Mouse (Mus musculus) 416B (cell line): ENCODE results near the gene Nos1.

Experiments used
- DNase-seq: peaks from one replicate; pipeline ENCODE4 v3.0.0; 2011; ENCODE audit warnings: low read depth

Gene Nos1

DNA sequence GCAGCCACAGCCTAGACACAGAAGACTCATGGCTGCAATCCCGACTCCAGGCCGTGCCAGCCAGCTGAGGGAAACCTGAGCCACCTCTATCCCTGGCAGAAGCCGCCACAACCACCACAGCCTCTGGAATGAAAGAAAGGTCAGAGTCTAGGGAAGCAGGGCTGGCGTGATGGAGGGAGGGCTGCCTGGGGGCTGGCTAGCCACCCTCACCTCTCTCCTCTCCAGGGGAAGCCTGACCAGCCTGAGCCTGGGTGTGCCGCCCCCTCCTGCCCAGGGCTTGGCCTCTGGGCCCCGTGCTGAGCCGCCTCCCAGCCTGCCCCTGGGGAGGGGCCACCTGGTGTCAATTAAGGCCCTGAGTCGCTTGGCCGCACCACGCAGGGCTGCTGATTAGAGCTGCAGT is at the start of gene Nos1:
Gene Nos1, plus strand, starts transcription at position 352 of the 400 bp plus-strand sequence.
- no peak for DNase-seq

GRCm38 (mm10) chr5:117731311-117731710 is 49.5 kb upstream of the Nos1 start:
- no peak for DNase-seq

DNA sequence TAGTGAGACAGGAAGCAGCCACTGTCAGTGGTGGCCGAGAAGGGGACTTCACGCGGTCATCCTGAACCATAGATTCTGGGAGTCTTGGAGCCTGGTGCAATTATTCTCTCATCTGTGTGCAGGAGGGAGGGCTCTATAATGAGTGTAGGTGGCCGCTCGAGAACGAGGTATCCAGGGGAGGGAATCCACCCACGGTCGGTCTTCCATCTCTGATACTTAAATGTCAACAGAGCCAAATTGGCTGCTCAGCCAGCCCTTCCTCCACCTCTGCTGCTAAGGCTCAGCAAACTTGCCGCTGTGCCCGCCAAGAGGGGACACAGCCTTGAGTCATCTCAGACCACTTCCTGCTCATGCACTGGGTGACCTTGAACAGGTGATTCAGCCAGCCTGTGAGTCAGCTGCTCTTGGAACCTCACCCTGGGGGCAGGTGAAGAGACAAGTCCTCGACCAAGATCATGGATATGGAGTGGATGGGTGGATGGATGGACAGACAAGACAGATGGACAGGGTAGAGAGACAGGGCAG is 36.1 kb upstream of the Nos1 start:
- peak; percentile 56 for DNase-seq

- DNase-seq, result no peak
These were observed 31.5 kb upstream of the Nos1 start for GRCm38 (mm10) chr5:117749353-117749752.

DNA sequence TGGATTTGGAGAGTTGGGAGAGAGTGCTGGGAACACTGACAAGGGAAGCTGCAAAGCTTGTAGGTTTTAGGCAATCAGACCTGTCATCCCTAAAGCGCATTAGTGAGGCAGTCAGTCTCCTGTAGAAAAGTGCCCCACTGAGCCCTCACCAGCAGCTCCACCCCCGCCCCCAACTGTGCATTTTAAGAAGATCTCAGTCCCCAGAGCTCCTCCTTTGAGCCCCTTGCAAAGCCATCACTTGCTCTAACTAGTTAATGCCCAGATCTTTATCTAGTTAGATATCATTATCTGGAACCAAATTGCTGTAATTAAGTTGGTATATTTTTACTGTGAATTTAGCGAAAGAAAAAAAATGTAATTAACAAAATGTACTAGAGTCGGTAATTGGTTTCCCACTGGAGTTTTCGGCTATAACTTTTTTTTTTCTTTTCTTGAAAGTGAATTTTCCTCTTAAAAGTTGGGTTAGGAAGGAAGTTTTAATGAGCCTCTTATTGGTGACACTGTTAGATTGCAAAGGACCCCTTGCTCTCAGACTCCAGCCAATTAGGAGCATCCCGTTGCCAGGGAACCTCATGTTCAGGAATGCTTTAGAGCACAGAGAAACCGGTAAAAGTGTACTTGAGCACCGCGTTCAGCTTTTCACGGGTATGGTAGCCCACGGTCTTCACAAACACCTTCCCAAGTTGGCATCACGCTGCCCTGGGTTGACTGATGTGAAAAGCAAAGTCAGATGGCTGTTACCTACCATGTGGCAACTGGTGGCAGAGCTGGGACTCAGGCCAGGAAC is 22.9 kb upstream of the Nos1 start:
- no peak for DNase-seq

- DNase-seq, result peak; percentile 4
These were observed 19.5 kb upstream of the Nos1 start for GRCm38 (mm10) chr5:117761181-117761832.

DNA sequence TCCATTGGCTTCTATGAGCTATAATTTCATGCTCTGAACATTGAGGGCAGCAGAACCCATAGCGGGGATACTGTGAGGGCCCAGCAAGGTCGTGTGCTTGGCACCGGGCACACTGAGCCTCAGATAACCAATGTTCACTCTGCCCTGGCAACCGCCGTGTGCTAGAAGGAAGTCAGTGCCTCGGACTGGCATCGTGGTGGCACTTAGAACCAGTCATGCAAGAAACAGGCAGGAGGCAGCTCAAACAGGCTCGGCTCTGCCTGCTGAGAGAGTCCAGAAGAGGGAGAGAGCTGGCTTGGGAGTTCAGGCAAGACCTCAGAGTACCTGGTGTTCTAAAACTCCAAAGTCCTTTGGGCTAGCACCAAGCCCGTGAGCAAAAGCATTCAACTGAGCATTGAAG is 16.3 kb upstream of the Nos1 start:
- no peak for DNase-seq

DNA sequence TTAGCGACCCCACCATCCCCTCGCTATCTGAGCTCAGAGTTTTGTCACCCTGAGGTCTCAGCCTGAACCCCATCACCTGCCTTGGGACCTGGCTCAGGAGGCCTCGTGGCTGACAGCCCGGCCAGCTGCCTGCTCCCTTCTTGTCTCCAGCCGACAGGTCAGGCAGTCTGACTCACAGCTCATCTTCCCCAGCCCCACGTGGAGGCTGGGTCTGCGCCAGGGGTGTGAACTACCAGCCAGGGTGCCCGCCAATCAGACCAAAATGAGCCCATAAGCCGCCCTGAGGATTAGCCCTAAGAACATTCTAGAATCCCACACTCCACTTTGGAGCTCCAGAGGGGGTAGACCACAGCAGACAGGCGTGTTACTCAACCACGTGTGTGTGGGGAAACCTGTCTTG is 1.7 kb upstream of the Nos1 start:
- no peak for DNase-seq

- DNase-seq, result no peak
These were observed 346 bp downstream of the Nos1 start for GRCm38 (mm10) chr5:117781178-117781577.

DNA sequence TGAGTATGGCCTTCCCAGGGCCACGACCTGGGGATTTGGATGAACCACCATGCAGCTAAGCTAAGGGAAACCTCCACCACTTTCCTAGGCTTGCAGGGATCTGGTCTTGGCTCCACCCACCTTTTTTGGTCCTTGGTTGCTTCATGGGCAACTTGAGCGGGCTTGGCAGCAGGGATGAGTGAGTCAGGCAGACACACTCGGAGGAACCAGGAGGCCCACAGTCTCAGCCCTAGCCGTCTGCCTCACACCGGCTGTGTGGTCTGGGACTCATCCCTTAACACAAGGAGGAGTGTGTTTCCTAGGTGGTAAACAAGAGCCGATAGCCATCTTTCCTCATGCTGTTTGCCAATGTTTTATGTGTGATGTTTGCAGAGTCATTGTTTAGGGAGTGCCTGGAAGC is 9.2 kb downstream of the Nos1 start:
- no peak for DNase-seq

DNA sequence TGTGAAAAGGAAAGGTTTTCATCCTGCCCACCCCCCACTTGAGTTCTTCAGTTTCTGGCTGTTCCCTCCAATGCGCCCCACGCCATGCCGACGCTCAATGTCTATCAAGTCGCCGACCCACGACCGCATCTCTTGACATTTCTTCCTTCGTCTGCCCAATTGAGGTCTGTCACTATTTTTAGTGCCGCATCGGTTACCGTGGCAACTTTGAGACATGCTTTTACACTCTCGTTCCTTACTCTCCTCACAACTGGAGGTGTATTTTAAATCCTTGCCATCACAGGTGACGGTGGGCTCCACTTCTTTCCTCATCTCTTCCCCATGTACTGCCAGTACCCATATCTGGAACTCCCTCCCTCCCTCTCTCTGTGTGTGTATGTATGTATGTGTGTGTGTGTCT is 11.0 kb downstream of the Nos1 start:
- DNase-seq, result no peak

GRCm38 (mm10) chr5:117800849-117801248 is 20.0 kb downstream of the Nos1 start:
- DNase-seq, result no peak

- DNase-seq, result no peak
These were observed 21.3 kb downstream of the Nos1 start for GRCm38 (mm10) chr5:117802071-117802521.

GRCm38 (mm10) chr5:117803551-117803950 is 22.7 kb downstream of the Nos1 start:
- no peak for DNase-seq

- DNase-seq, result no peak
These were observed 30.1 kb downstream of the Nos1 start for GRCm38 (mm10) chr5:117810930-117811329.

DNA sequence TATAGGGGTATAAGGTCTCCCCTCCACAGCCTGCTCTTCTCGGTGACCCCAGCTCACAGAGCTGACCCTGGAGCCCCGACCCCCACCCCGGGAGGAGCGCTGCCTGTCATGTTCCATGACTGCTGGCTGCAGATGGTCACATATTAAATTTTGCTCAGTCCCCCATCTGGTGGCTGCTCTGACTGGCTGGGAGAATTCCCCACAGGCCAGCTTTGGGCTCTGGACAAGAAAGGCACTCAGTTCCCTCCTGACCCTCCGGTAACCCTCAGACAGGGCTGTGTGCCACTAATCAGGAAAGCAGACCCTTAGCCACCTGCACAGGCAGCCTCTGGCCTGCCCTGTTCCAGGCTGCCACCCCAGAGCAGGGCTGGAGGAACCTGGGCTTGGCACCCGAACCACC is 38.0 kb downstream of the Nos1 start:
- no peak for DNase-seq

DNA sequence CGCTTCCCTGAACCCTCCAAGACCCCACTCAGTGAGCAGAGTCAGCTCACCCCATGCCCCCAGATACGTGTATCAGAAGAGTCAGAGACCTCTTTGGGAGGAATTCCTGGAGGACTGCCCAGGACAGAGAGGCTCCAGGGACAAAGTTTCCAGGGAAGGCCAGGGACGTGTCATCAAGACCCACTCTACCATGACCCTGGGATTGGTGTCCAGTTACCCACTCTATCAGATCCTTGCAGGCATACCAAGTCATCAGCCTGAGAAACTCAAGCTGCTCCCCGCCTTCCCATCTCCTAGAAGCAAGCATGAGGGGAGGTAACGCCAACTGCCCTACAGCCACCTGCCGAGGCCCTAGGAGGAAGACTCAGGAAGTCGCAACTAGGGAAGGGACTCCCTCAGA is 39.6 kb downstream of the Nos1 start:
- DNase-seq, result no peak

GRCm38 (mm10) chr5:117823811-117824210 is 43.0 kb downstream of the Nos1 start:
- DNase-seq, result no peak

- DNase-seq, result peak; percentile 15
These were observed 43.7 kb downstream of the Nos1 start for GRCm38 (mm10) chr5:117824486-117824885.

GRCm38 (mm10) chr5:117825336-117825735 is 44.5 kb downstream of the Nos1 start:
- no peak for DNase-seq

DNA sequence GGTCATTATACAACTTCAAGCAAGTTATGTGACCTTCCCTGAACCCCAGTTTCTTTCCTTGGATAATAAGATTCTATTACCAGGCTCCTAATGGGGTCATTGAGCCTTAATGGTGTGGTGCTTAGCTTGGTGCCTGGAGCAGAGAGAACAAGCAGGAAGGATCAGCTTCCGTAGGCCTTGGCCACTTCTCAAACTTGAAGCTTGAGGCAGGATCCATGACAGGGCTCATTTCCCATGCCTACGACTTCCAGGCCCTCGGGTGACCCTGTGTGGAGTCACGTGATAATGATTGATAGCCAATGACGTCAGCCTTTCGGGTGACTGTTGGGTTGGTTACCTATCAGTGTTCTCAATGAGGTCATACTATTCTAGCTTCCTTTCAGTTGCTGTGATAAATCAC is 46.5 kb downstream of the Nos1 start:
- DNase-seq, result no peak

- peak; percentile 42 for DNase-seq
These were observed 56.1 kb downstream of the Nos1 start for GRCm38 (mm10) chr5:117836930-117837329.

GRCm38 (mm10) chr5:117837731-117838130 is 56.9 kb downstream of the Nos1 start:
- DNase-seq, result no peak
